Mouse (Mus musculus): Measurements from ENCODE around the gene Stk10. TPM values are rescaled to one million over a fixed set of nuclear protein-coding genes. Genes with fewer than 3 reads are reported as not detected.

The Stk10 gene
- polyA plus RNA-seq, 1 experiment from 2014 or later, result 5.5 TPM

DNA sequence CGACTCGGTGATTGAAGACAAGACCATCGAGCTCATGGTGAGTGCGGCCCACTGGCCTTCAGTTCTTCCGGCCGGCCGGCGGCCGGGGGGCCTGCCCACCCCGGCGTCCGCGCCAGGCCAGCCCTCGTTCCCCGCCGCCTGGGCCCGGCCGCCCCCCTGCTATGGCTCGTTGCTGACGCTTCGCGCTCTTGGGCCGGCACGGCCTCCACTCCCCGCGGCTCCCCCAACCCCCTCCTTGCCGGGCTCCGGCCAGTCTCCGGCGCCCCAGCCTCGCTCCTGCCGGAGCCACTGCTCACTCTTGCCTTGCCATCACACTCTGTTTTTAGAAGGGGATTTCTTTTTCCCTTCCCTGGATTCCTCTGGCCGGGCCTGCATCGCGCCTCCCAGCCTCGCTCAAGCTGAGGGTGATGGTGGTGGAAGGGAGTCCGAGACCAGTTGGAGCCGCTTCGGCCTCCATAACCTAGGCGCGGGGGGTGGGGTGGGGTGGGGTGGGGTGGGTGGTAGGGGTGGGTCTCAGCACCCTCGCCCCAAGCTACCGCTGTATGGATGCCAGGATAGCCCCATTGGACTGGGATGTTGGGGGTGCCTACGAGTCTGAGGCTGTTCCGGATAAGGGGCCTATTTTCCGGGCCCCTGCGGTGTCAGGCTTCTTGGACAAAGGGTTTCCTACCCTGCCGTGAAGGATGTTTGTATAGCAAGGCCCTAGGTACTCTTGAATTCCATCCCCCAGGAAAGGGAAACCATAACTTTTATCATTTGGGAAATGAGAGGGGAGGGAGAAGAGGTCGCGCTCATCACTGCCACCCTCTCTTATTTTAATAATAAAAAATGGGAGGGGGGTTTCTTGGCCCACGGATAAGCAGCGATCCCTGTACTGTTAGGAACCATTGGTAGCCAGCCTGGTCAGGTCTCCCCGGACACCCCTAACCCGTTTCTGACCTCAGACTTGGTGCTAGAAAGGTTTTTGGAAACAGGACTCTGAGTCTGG is 110.1 kb downstream of the Stk10 start:
- WGBS, result under 1% methylated on average over 38 of the region's 54 CpGs
- no peaks in the 10 kb centered on the region for H3K36me3 ChIP-seq (ENCODE audit: control insufficient read depth, insufficient read depth)
- H3K4me1 ChIP-seq (ENCODE audit: control insufficient read depth, insufficient read depth, low read length), result peaks cover 33% of the 10 kb centered on the region
- H3K4me2 ChIP-seq (ENCODE audit: low read depth, low read length), result peak overlapping the region; percentile 82
- H3K4me3 ChIP-seq (ENCODE audit: low read length), result peak overlapping the region; percentile 97
- peak; percentile 61 for ATAC-seq (replicated peaks; ENCODE audit: extremely low read depth, insufficient read depth, low FRiP score)
- no peaks in the 10 kb centered on the region for H3K9me3 ChIP-seq (replicated peaks; ENCODE audit: control insufficient read depth, low read length)
- H3K27ac ChIP-seq (ENCODE audit: low read length), result peak overlapping the region; percentile 97
- no peaks in the 10 kb centered on the region for H3K27me3 ChIP-seq (ENCODE audit: control insufficient read depth, insufficient read depth, low read length)
- peak overlapping the region; percentile 98 for H3K9ac ChIP-seq (ENCODE audit: low read length)

DNA sequence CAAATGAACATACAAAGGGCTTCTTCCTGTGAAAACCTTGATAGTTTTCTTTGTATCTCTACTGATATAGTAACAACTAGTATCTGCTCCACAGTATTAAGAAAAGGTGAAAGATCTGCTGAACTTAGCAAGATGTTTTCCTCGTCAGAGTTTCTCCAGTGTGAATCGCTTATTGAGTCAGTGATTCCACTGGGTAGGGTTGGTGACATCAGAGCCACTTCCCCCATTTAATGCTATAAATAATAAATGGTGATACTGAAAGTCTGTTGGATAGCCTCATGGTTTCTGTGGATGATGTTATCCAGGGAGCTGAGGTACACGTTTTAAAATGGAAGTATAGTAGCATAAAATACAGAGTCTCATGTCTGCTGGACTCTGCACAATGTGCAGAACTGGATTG is 110.9 kb downstream of the Stk10 start:
- H3K9me3 ChIP-seq (replicated peaks; ENCODE audit: control insufficient read depth, low read length), result no peaks in the 10 kb centered on the region
- WGBS, result 12% methylated on average over 3 of the region's 3 CpGs
- peak overlapping the region; percentile 98 for H3K9ac ChIP-seq (ENCODE audit: low read length)
- H3K4me2 ChIP-seq (ENCODE audit: low read depth, low read length), result peak overlapping the region; percentile 82
- peaks cover 33% of the 10 kb centered on the region for H3K4me1 ChIP-seq (ENCODE audit: control insufficient read depth, insufficient read depth, low read length)
- H3K36me3 ChIP-seq (ENCODE audit: control insufficient read depth, insufficient read depth), result no peaks in the 10 kb centered on the region
- peak overlapping the region; percentile 97 for H3K27ac ChIP-seq (ENCODE audit: low read length)
- ATAC-seq (replicated peaks; ENCODE audit: extremely low read depth, insufficient read depth, low FRiP score), result no peak
- H3K27me3 ChIP-seq (ENCODE audit: control insufficient read depth, insufficient read depth, low read length), result no peaks in the 10 kb centered on the region
- peak overlapping the region; percentile 97 for H3K4me3 ChIP-seq (ENCODE audit: low read length)

DNA sequence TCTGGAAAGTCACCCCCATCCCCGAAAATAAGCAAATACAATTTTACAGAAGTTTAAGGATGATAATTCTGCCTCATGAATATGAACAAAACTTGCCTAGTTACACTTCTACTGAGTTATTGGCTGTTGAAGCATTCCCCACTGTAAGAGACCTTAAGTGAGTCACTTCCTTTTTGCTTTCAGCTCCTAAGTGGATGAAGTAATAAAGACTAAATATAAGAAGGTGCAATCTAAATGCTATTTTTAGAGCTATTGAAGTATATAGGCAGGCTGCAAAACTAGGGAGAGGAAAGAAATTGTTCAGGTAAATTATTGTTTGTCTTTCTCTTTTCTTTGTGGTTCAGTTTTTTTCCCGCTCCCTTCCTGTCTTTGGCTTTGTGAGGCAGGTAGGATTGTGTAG is 114.2 kb downstream of the Stk10 start:
- WGBS, result 73% methylated on average over 2 of the region's 2 CpGs
- H3K4me1 ChIP-seq (ENCODE audit: control insufficient read depth, insufficient read depth, low read length), result peaks cover 22% of the 10 kb centered on the region
- no peak overlapping the region for H3K27ac ChIP-seq (ENCODE audit: low read length)
- H3K4me2 ChIP-seq (ENCODE audit: low read depth, low read length), result no peak overlapping the region
- no peak for ATAC-seq (replicated peaks; ENCODE audit: extremely low read depth, insufficient read depth, low FRiP score)
- no peaks in the 10 kb centered on the region for H3K27me3 ChIP-seq (ENCODE audit: control insufficient read depth, insufficient read depth, low read length)
- H3K36me3 ChIP-seq (ENCODE audit: control insufficient read depth, insufficient read depth), result no peaks in the 10 kb centered on the region
- no peak overlapping the region; the same call in 1 of the 2 replicates for H3K9ac ChIP-seq (ENCODE audit: low read length)
- no peak overlapping the region for H3K4me3 ChIP-seq (ENCODE audit: low read length)
- H3K9me3 ChIP-seq (replicated peaks; ENCODE audit: control insufficient read depth, low read length), result no peaks in the 10 kb centered on the region

DNA sequence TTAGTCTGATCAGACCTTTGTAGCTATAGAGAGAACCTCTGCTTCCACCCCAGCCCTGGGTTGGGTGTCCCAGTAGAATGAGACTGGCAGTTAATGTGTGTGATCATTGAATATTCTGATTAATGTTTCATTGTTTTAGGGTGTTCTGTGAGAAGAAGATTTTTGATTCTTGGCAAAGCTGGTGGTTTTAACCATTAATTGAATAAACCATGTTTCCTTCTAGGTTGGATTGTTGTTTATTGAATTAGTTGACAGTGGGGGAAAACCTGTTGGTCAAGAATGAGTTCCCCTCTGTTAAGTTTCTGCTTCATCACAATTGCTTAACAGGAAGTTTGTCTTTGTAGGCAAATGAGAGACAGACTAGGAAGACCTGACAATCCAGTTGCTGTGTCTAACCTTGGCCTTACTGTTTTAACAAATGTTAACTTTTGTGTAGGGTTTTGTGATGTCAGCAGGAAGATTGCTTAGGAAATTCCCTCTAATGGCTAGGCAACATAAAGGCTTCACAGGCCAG is 117.2 kb downstream of the Stk10 start:
- Histone ChIP-seq H3K4me3 (ENCODE audit: low read length) (no peak overlapping the region), H3K4me1 (ENCODE audit: control insufficient read depth, insufficient read depth, low read length) (peaks cover 16% of the 10 kb centered on the region)

DNA sequence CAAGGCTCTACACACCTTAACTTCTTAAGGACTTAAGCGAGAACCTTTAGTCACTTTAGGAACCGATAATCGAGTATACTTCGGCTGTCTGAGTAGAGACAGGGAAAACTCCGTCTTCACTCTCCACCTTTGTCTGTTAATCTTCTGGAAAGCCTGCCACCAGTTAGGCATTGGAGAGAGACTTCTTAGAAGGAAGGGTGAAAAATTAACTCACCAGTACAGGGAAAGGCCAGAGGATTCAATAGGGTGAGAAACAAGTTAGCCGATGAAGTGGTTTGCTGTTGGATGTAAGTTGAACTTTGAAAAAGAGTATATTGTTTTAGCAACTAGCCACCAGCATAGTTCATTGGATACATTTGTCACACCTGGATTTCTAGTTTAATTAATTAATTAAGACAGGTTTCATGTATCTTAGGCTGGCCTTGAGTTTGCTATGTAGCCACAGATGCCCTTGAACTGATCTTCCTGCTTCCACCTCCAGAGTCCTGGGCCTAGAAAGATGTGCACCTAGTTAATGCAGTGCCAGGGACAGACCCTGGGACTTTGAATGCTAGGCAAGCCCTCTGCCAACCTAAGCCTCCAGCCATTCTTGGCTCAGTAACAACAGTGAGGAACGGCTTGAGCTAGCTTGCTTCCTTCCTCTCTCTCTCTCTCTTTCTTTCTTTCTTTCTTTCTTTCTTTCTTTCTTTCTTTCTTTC is 117.9 kb downstream of the Stk10 start:
- peaks cover 16% of the 10 kb centered on the region for H3K4me1 ChIP-seq (ENCODE audit: control insufficient read depth, insufficient read depth, low read length)
- H3K27ac ChIP-seq (ENCODE audit: low read length), result no peak overlapping the region
- H3K4me2 ChIP-seq (ENCODE audit: low read depth, low read length), result no peak overlapping the region
- no peaks in the 10 kb centered on the region for H3K27me3 ChIP-seq (ENCODE audit: control insufficient read depth, insufficient read depth, low read length)
- 79% methylated on average over 7 of the region's 7 CpGs for WGBS
- no peak overlapping the region for H3K4me3 ChIP-seq (ENCODE audit: low read length)
- ATAC-seq (replicated peaks; ENCODE audit: extremely low read depth, insufficient read depth, low FRiP score), result no peak
- H3K9ac ChIP-seq (ENCODE audit: low read length), result no peak overlapping the region
- H3K9me3 ChIP-seq (replicated peaks; ENCODE audit: control insufficient read depth, low read length), result no peaks in the 10 kb centered on the region
- no peaks in the 10 kb centered on the region for H3K36me3 ChIP-seq (ENCODE audit: control insufficient read depth, insufficient read depth)

More for the DNA sequence above, 117.2 kb downstream of the Stk10 start:
- Histone ChIP-seq H3K4me2 (ENCODE audit: low read depth, low read length) (no peak overlapping the region), H3K27me3 (ENCODE audit: control insufficient read depth, insufficient read depth, low read length) (no peaks in the 10 kb centered on the region), H3K36me3 (ENCODE audit: control insufficient read depth, insufficient read depth) (no peaks in the 10 kb centered on the region), H3K27ac (ENCODE audit: low read length) (no peak overlapping the region), H3K9ac (ENCODE audit: low read length) (no peak overlapping the region), H3K9me3 (replicated peaks; ENCODE audit: control insufficient read depth, low read length) (no peaks in the 10 kb centered on the region)
- no peak for ATAC-seq (replicated peaks; ENCODE audit: extremely low read depth, insufficient read depth, low FRiP score)

DNA sequence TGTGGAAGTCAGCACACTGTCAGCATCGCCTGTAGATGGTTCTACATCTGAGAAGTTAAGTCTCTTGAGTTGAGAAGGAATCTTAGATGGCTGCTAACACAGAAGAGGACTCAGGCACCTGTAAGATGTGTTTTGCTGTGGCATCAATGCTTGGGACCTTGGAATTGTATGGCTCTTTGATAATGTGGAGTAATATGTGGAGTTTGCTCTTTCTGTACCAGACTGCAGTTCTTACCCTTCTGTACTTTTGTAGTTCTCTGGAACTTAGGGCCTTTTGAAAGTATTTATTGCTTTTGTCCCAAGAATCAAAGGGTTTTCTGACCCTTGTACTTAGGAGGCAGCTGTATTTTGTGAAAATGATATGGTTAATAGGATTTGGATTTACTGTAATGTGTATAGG is 118.6 kb downstream of the Stk10 start:
- H3K36me3 ChIP-seq (ENCODE audit: control insufficient read depth, insufficient read depth), result no peaks in the 10 kb centered on the region
- no peak for ATAC-seq (replicated peaks; ENCODE audit: extremely low read depth, insufficient read depth, low FRiP score)
- no peak overlapping the region for H3K9ac ChIP-seq (ENCODE audit: low read length)
- WGBS, result 82% methylated on average over 1 of the region's 1 CpGs
- H3K4me3 ChIP-seq (ENCODE audit: low read length), result no peak overlapping the region
- no peak overlapping the region for H3K4me2 ChIP-seq (ENCODE audit: low read depth, low read length)
- no peaks in the 10 kb centered on the region for H3K9me3 ChIP-seq (replicated peaks; ENCODE audit: control insufficient read depth, low read length)
- no peak overlapping the region for H3K27ac ChIP-seq (ENCODE audit: low read length)
- no peaks in the 10 kb centered on the region for H3K27me3 ChIP-seq (ENCODE audit: control insufficient read depth, insufficient read depth, low read length)
- H3K4me1 ChIP-seq (ENCODE audit: control insufficient read depth, insufficient read depth, low read length), result peaks cover 13% of the 10 kb centered on the region

DNA sequence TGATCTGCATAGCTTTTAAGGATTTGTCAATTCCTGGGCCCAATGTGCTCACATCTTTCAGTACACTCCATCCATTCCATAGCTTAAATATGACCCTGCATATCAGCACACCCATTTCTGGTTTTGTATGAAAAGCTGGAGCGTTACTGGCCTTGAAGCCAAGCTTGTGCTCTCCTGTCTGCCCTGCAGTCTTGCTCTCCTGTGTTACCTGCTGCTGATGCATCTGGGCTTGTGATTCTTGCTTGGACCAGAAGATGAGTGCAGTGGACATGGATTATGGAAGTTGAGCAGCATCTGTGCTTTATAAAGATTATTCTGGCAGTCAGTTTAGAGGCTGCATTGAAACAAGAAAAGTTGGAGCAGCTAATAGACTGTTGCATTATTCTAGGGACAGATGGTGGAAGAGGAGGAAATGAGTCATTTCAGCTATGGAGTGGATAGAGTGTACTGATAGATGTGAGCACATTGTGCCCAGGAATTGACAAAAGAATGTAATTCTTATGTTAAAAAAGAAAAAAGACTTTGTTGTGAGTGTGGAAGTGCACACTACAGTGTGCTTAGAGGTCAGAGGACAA is 129.1 kb downstream of the Stk10 start:
- no peak overlapping the region for H3K4me3 ChIP-seq (ENCODE audit: low read length)
- no peak; the same call in 1 of the 2 replicates for ATAC-seq (replicated peaks; ENCODE audit: extremely low read depth, insufficient read depth, low FRiP score)
- no peak overlapping the region for H3K4me2 ChIP-seq (ENCODE audit: low read depth, low read length)
- 71% methylated on average over 1 of the region's 1 CpGs for WGBS
- peaks cover 17% of the 10 kb centered on the region for H3K4me1 ChIP-seq (ENCODE audit: control insufficient read depth, insufficient read depth, low read length)
- 0 out of 2 replicates have a peak overlapping the region, but pooled peaks have one; percentile 6 for H3K27ac ChIP-seq (ENCODE audit: low read length)
- H3K9me3 ChIP-seq (replicated peaks; ENCODE audit: control insufficient read depth, low read length), result no peaks in the 10 kb centered on the region
- H3K9ac ChIP-seq (ENCODE audit: low read length), result no peak overlapping the region
- no peaks in the 10 kb centered on the region for H3K36me3 ChIP-seq (ENCODE audit: control insufficient read depth, insufficient read depth)
- H3K27me3 ChIP-seq (ENCODE audit: control insufficient read depth, insufficient read depth, low read length), result no peaks in the 10 kb centered on the region

DNA sequence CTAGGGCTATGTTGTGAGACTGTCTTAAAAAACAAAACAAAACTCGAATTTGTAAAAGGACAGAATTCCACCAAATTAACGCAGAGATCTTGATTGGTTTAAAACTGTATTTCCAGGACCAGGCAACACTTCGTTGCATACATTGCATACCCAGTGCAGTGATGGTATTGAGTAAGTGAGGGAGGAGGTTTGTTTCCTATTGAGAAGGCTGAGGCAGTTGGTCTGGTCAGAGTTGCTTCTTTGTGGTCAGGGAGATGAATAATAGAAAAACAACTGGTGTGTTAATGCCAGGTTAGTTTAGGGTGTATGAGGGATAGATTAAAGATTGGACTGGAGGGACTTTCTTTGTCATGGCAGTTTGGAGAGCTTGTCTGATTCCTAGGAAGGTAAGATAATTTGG is 132.5 kb downstream of the Stk10 start:
- Histone ChIP-seq H3K4me2 (ENCODE audit: low read depth, low read length) (no peak overlapping the region), H3K4me3 (ENCODE audit: low read length) (no peak overlapping the region), H3K9ac (ENCODE audit: low read length) (no peak overlapping the region), H3K27me3 (ENCODE audit: control insufficient read depth, insufficient read depth, low read length) (no peaks in the 10 kb centered on the region), H3K27ac (ENCODE audit: low read length) (no peak overlapping the region), H3K4me1 (ENCODE audit: control insufficient read depth, insufficient read depth, low read length) (peaks cover 25% of the 10 kb centered on the region), H3K36me3 (ENCODE audit: control insufficient read depth, insufficient read depth) (no peaks in the 10 kb centered on the region), H3K9me3 (replicated peaks; ENCODE audit: control insufficient read depth, low read length) (no peaks in the 10 kb centered on the region)
- 87% methylated on average over 3 of the region's 3 CpGs for WGBS
- ATAC-seq (replicated peaks; ENCODE audit: extremely low read depth, insufficient read depth, low FRiP score), result no peak
